Mouse (Mus musculus) right cerebral cortex, postnatal 4 days (tissue): ENCODE data around the gene Chchd10.

Source experiments
- DNase-seq: peaks from one replicate; pipeline ENCODE4 v3.0.0-alpha.2; 2022

The Chchd10 gene

GRCm38 (mm10) chr10:75951424-75952050, 18.6 kb downstream of the Chchd10 start:
- DNase-seq: no peak

GRCm38 (mm10) chr10:75954381-75954811, 21.5 kb downstream of the Chchd10 start, which contains the start of gene Gm5134:
Gm5134 (plus strand) TSS chr10:75954514.
- no peak for DNase-seq

- DNase-seq: no peak
Measured at GRCm38 (mm10) chr10:75973846-75974245, 40.9 kb downstream of the Chchd10 start.

- DNase-seq: no peak
Measured at GRCm38 (mm10) chr10:75975216-75975615, 42.3 kb downstream of the Chchd10 start.

GRCm38 (mm10) chr10:75978119-75978834, 45.3 kb downstream of the Chchd10 start:
- DNase-seq: no peak

- DNase-seq: no peak
Measured at GRCm38 (mm10) chr10:75978835-75979157, 45.9 kb downstream of the Chchd10 start.

- DNase-seq: peak; percentile 10
Measured at GRCm38 (mm10) chr10:75979432-75979831, 46.5 kb downstream of the Chchd10 start.
